Mouse (Mus musculus): Measurements from ENCODE around the gene Uqcrh. TPM values are rescaled to one million over a fixed set of nuclear protein-coding genes. Genes with fewer than 3 reads are reported as not detected.

Gene Uqcrh
- polyA plus RNA-seq, 1 experiment = 360 TPM

GRCm38 (mm10) chr4:116088510-116089249 is 13.8 kb upstream of the Uqcrh start:
- H3K27ac ChIP-seq (ENCODE audit: insufficient read depth, low read length) = no peak overlapping the region
- no peaks in the 10 kb centered on the region for H3K4me1 ChIP-seq (ENCODE audit: control insufficient read depth, insufficient read depth, low read length)
- TF ChIP-seq CTCF (IDR thresholded peaks at IDR 0.05; ENCODE audit: borderline replicate concordance, insufficient read depth, low read length) = no peak
- no peak for TF ChIP-seq POLR2A (IDR thresholded peaks at IDR 0.05; ENCODE audit: low read depth, low read length)
- H3K4me3 ChIP-seq (ENCODE audit: insufficient read depth, low read length) = no peak overlapping the region

DNA sequence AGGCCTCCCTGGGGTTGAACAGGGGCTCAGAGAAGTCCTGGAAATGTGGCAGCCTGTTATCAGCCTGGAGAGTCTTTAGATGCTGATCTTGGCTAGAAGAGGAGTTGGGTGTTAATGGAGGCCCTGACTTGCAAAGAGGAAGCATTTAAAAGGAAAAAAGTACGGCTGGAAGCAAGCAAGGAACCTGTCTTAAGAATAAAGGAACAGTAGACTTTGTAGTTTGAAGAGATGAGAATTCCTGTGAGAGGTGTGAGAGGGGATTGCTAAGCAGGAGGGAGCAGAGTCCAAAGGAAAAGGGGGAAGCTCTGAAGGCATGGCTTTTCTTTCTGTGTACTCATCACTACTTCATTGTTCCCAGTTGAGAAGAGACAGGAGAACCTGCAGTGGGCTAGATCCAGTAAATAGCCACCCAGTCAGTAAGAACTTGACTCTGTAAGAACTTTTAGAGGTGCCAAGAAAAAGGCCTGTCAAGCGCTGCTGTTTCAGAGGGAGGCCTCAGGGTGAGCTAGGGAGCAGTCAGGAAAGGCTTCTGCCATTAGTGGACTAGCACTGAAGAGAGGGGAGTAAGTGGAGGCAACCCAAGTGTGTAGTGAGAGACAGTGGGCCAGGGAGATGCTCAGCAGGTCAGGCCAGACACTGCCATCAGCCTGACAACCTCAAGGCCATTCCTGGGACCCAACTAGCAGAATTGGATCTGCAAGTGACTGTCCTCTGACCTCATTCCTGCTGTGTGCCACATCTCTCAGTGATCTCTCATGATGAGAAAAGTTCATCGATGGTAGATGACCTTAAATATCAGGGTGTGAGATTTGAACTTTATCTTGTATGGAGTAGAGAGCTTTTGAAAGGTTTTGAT is 2.6 kb upstream of the Uqcrh start:
- peaks cover 2% of the 10 kb centered on the region for H3K4me1 ChIP-seq (ENCODE audit: control insufficient read depth, insufficient read depth, low read length)
- peak overlapping the region; percentile 80 for H3K4me3 ChIP-seq (ENCODE audit: insufficient read depth, low read length)
- TF ChIP-seq POLR2A (IDR thresholded peaks at IDR 0.05; ENCODE audit: low read depth, low read length) = no peak
- no peak for TF ChIP-seq CTCF (IDR thresholded peaks at IDR 0.05; ENCODE audit: borderline replicate concordance, insufficient read depth, low read length)
- H3K27ac ChIP-seq (ENCODE audit: insufficient read depth, low read length) = peak overlapping the region; percentile 66

- peak overlapping the region; percentile 80 for H3K4me3 ChIP-seq (ENCODE audit: insufficient read depth, low read length)
- H3K27ac ChIP-seq (ENCODE audit: insufficient read depth, low read length) = peak overlapping the region; percentile 66
- TF ChIP-seq POLR2A (IDR thresholded peaks at IDR 0.05; ENCODE audit: low read depth, low read length) = no peak
- TF ChIP-seq CTCF (IDR thresholded peaks at IDR 0.05; ENCODE audit: borderline replicate concordance, insufficient read depth, low read length) = no peak
- H3K4me1 ChIP-seq (ENCODE audit: control insufficient read depth, insufficient read depth, low read length) = peaks cover 2% of the 10 kb centered on the region
Observed at GRCm38 (mm10) chr4:116076369-116077231, 1.7 kb upstream of the Uqcrh start.

GRCm38 (mm10) chr4:116075631-116076368 is 929 bp upstream of the Uqcrh start:
- Histone ChIP-seq H3K4me3 (ENCODE audit: insufficient read depth, low read length) (peak overlapping the region; percentile 80), H3K27ac (ENCODE audit: insufficient read depth, low read length) (peak overlapping the region; percentile 66), H3K4me1 (ENCODE audit: control insufficient read depth, insufficient read depth, low read length) (peaks cover 2% of the 10 kb centered on the region)
- TF ChIP-seq CTCF (IDR thresholded peaks at IDR 0.05; ENCODE audit: borderline replicate concordance, insufficient read depth, low read length) (no peak), POLR2A (IDR thresholded peaks at IDR 0.05; ENCODE audit: low read depth, low read length) (no peak)

GRCm38 (mm10) chr4:116074145-116074675 is 661 bp downstream of the Uqcrh start:
- Histone ChIP-seq H3K4me1 (ENCODE audit: control insufficient read depth, insufficient read depth, low read length) (peaks cover 2% of the 10 kb centered on the region), H3K4me3 (ENCODE audit: insufficient read depth, low read length) (peak overlapping the region; percentile 94), H3K27ac (ENCODE audit: insufficient read depth, low read length) (peak overlapping the region; percentile 18; the same call in 1 of the 2 replicates)
- TF ChIP-seq POLR2A (IDR thresholded peaks at IDR 0.05; ENCODE audit: low read depth, low read length) = no peak
- TF ChIP-seq CTCF (IDR thresholded peaks at IDR 0.05; ENCODE audit: borderline replicate concordance, insufficient read depth, low read length) = no peak

DNA sequence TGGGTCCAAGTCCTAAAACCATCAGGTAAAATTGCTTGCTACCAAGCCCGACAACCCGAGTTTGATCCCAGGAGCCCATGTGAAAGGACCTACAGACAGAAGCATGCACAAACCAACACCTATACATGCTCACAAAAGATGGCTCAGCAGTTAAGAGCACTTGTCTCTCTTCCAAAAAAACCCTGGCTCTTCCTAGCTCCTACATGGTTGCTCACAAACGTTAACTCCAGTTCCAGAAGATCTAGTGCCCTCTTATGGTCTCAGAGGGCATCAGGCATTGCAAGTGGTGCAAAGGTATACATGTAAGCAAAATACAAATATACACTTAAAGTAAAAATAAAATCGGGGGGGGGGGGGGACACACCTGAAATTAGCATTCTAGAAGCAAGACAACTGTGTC is 1.7 kb downstream of the Uqcrh start:
- no peak overlapping the region for H3K27ac ChIP-seq (ENCODE audit: insufficient read depth, low read length)
- H3K4me3 ChIP-seq (ENCODE audit: insufficient read depth, low read length) = peak overlapping the region; percentile 24; the same call in 1 of the 2 replicates
- peaks cover 2% of the 10 kb centered on the region for H3K4me1 ChIP-seq (ENCODE audit: control insufficient read depth, insufficient read depth, low read length)
- TF ChIP-seq POLR2A (IDR thresholded peaks at IDR 0.05; ENCODE audit: low read depth, low read length) = no peak

DNA sequence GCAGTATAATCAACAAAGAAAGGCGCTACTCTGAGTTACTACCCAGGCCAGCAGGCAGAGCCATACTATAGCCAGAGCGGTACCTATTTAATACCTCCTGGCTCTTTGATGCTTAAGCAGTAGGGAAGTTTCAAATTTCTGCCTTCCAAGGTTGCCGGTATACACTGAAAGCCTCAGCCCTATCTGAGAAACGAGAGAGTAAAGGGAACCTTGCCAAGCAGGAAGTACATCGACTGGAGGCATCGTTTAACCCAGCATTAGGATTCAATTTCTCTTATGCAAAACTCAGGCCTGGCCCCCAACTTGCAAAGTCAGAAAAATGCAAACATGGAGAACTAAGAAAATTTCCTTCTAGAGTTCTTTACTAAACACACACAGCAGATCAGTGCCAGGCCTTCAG is 4.8 kb downstream of the Uqcrh start:
- Histone ChIP-seq H3K27ac (ENCODE audit: insufficient read depth, low read length) (no peak overlapping the region), H3K4me1 (ENCODE audit: control insufficient read depth, insufficient read depth, low read length) (peaks cover 2% of the 10 kb centered on the region; the same call in 1 of the 2 replicates), H3K4me3 (ENCODE audit: insufficient read depth, low read length) (no peak overlapping the region)
- TF ChIP-seq CTCF (IDR thresholded peaks at IDR 0.05; ENCODE audit: borderline replicate concordance, insufficient read depth, low read length) = no peak
- TF ChIP-seq POLR2A (IDR thresholded peaks at IDR 0.05; ENCODE audit: low read depth, low read length) = no peak

GRCm38 (mm10) chr4:116063855-116064254 is 11.0 kb downstream of the Uqcrh start:
- Histone ChIP-seq H3K27ac (ENCODE audit: insufficient read depth, low read length) (no peak overlapping the region), H3K4me1 (ENCODE audit: control insufficient read depth, insufficient read depth, low read length) (no peaks in the 10 kb centered on the region), H3K4me3 (ENCODE audit: insufficient read depth, low read length) (no peak overlapping the region)
- TF ChIP-seq CTCF (IDR thresholded peaks at IDR 0.05; ENCODE audit: borderline replicate concordance, insufficient read depth, low read length) (no peak), POLR2A (IDR thresholded peaks at IDR 0.05; ENCODE audit: low read depth, low read length) (no peak)

Measured in embryonic fibroblast, embryonic 13.5 days (primary cell).